Mouse (Mus musculus) granulocyte monocyte progenitor cell, adult 5-6 weeks (primary cell): ENCODE measurements around the gene Olfr1413. TPM values are rescaled to one million over a fixed set of nuclear protein-coding genes. Genes with fewer than 3 reads are reported as not detected.

Experiments
- ATAC-seq: replicated peaks from 2 replicates; pipeline ENCODE4 v1.8.0; 2016; ENCODE audit warnings: mild to moderate bottlenecking, moderate TSS enrichment, inconsistent platforms; ENCODE audit not compliant: poor library complexity, severe bottlenecking
- total RNA-seq, 2 experiments: library from RNA; stranded (forward) in 1 of 2; stranded (reverse) in 1 of 2; fragments of 200-712, 200-1000 nt in 1 of 2; fragments of >200 nt in 1 of 2; fragmentation: Nextera tagmentation in 1 of 2; gene quantifications; 2 replicates each; pipeline ENCODE4 v1.2.3; 2014 to 2017

The Olfr1413 gene
- total RNA-seq (2014; fragmentation: Nextera tagmentation) (not detected in 2 replicates), total RNA-seq (2017) (not detected in 2 replicates)

GRCm38 (mm10) chr1:92571022-92571421, at the start of gene Olfr1413:
TSS of gene Olfr1413 (plus strand) at chr1:92571322.
- no peak for ATAC-seq

- peak; percentile 40; the same call in 1 of the 2 replicates for ATAC-seq
Observed at GRCm38 (mm10) chr1:92521376-92521775, 49.7 kb upstream of the Olfr1413 start.

GRCm38 (mm10) chr1:92523764-92524163, 47.4 kb upstream of the Olfr1413 start:
- no peak for ATAC-seq

GRCm38 (mm10) chr1:92536972-92537371, 34.1 kb upstream of the Olfr1413 start:
- peak; percentile 78 for ATAC-seq

- no peak for ATAC-seq
Observed at GRCm38 (mm10) chr1:92539071-92539470, 32.1 kb upstream of the Olfr1413 start.

- ATAC-seq, result no peak
Observed at GRCm38 (mm10) chr1:92545929-92546328, 25.2 kb upstream of the Olfr1413 start.

GRCm38 (mm10) chr1:92585479-92585878, 14.4 kb downstream of the Olfr1413 start, which contains the start of gene Olfr1412:
TSS of gene Olfr1412 (plus strand) at chr1:92585779.
- no peak for ATAC-seq

- ATAC-seq, result no peak
Observed at GRCm38 (mm10) chr1:92594111-92594510, 23.0 kb downstream of the Olfr1413 start, which contains the start of gene Olfr1411. TSS of gene Olfr1411 (plus strand) at chr1:92594411.

GRCm38 (mm10) chr1:92596019-92596418, 24.9 kb downstream of the Olfr1413 start:
- no peak for ATAC-seq

- ATAC-seq, result no peak
Observed at GRCm38 (mm10) chr1:92605482-92605881, 34.4 kb downstream of the Olfr1413 start, which contains the start of gene Olfr1410. TSS of gene Olfr1410 (plus strand) at chr1:92605782.

GRCm38 (mm10) chr1:92607711-92608110, 36.6 kb downstream of the Olfr1413 start:
- ATAC-seq, result no peak

GRCm38 (mm10) chr1:92611008-92611407, 39.9 kb downstream of the Olfr1413 start:
- ATAC-seq, result peak; percentile 48; the same call in 1 of the 2 replicates

- ATAC-seq, result no peak
Observed at GRCm38 (mm10) chr1:92613175-92613574, 42.1 kb downstream of the Olfr1413 start.

- no peak for ATAC-seq
Observed at GRCm38 (mm10) chr1:92614516-92614915, 43.4 kb downstream of the Olfr1413 start.

GRCm38 (mm10) chr1:92616046-92616445, 44.9 kb downstream of the Olfr1413 start:
- ATAC-seq, result no peak

GRCm38 (mm10) chr1:92617488-92617887, 46.4 kb downstream of the Olfr1413 start, which contains the start of gene Olfr12:
TSS of gene Olfr12 (plus strand) at chr1:92617788.
- no peak for ATAC-seq

- ATAC-seq, result no peak
Observed at GRCm38 (mm10) chr1:92618360-92618759, 47.2 kb downstream of the Olfr1413 start.

Other genes with a start within 250 kb of the Olfr1413 start
- 134 and 155 TPM in 2 replicates for gene Ndufa10, start 97.5 kb upstream of the Olfr1413 start, total RNA-seq (2014; fragmentation: Nextera tagmentation)
- gene Ndufa10, start 97.5 kb upstream of the Olfr1413 start, total RNA-seq (2017), result 103 and 107 TPM in 2 replicates
- gene Olfr1416, start 86.2 kb upstream of the Olfr1413 start, total RNA-seq (2014; fragmentation: Nextera tagmentation), result not detected in 2 replicates
- gene Olfr1416, start 86.2 kb upstream of the Olfr1413 start, total RNA-seq (2017), result not detected in 2 replicates
- gene Olfr1415, start 75.2 kb upstream of the Olfr1413 start, total RNA-seq (2014; fragmentation: Nextera tagmentation), result not detected in 2 replicates
- gene Olfr1415, start 75.2 kb upstream of the Olfr1413 start, total RNA-seq (2017), result not detected in 2 replicates
- gene Olfr1414, start 52.7 kb upstream of the Olfr1413 start, total RNA-seq (2014; fragmentation: Nextera tagmentation), result not detected in 2 replicates
- gene Olfr1414, start 52.7 kb upstream of the Olfr1413 start, total RNA-seq (2017), result not detected in 2 replicates
- gene Olfr1412, start 14.5 kb downstream of the Olfr1413 start, total RNA-seq (2014; fragmentation: Nextera tagmentation), result not detected in 2 replicates
- not detected in 2 replicates for gene Olfr1412, start 14.5 kb downstream of the Olfr1413 start, total RNA-seq (2017)
- gene Olfr1411, start 23.1 kb downstream of the Olfr1413 start, total RNA-seq (2014; fragmentation: Nextera tagmentation), result not detected in 2 replicates
- gene Olfr1411, start 23.1 kb downstream of the Olfr1413 start, total RNA-seq (2017), result not detected in 2 replicates
- gene Olfr1410, start 34.5 kb downstream of the Olfr1413 start, total RNA-seq (2014; fragmentation: Nextera tagmentation), result not detected in 2 replicates
- not detected in 2 replicates for gene Olfr1410, start 34.5 kb downstream of the Olfr1413 start, total RNA-seq (2017)
- gene Olfr12, start 46.5 kb downstream of the Olfr1413 start, total RNA-seq (2014; fragmentation: Nextera tagmentation), result not detected in 2 replicates
- not detected in 2 replicates for gene Olfr12, start 46.5 kb downstream of the Olfr1413 start, total RNA-seq (2017)
- gene Cops9, start 70.7 kb downstream of the Olfr1413 start, total RNA-seq (2014; fragmentation: Nextera tagmentation), result 215 and 239 TPM in 2 replicates
- 141 and 144 TPM in 2 replicates for gene Cops9, start 70.7 kb downstream of the Olfr1413 start, total RNA-seq (2017)
- gene Otos, start 77.5 kb downstream of the Olfr1413 start, total RNA-seq (2014; fragmentation: Nextera tagmentation), result 5.3 and 7.2 TPM in 2 replicates
- 2.5 TPM in 1 of 2 replicates, not detected in the other for gene Otos, start 77.5 kb downstream of the Olfr1413 start, total RNA-seq (2017)